Mouse (Mus musculus): ENCODE results near the gene Cobl.

- no peak for TF ChIP-seq TAL1 (IDR thresholded peaks at IDR 0.05; ENCODE audit: low read length)
- TF ChIP-seq GATA1 (IDR thresholded peaks at IDR 0.05; ENCODE audit: low read length) = no peak
Observed at GRCm38 (mm10) chr11:12373106-12374098, 91.4 kb downstream of the Cobl start.
